Mouse (Mus musculus): ENCODE measurements around the gene Arhgef10l. TPM values are rescaled to one million over a fixed set of nuclear protein-coding genes. Genes with fewer than 3 reads are reported as not detected.

Arhgef10l gene
- polyA plus RNA-seq, 1 experiment from 2014 or later = 31.2 TPM

GRCm38 (mm10) chr4:140535323-140535722, 130.5 kb downstream of the Arhgef10l start:
- Histone ChIP-seq H3K9me3 (replicated peaks) (no peaks in the 10 kb centered on the region), H3K4me2 (replicated peaks) (no peak overlapping the region), H3K9ac (no peak overlapping the region), H3K27ac (no peak overlapping the region), H3K4me1 (peaks cover 26% of the 10 kb centered on the region), H3K4me3 (no peak overlapping the region), H3K27me3 (no peaks in the 10 kb centered on the region), H3K36me3 (peaks cover 30% of the 10 kb centered on the region)
- ATAC-seq (ENCODE audit: low FRiP score) = no peak
- WGBS = 89% methylated on average over 8 of the region's 8 CpGs

GRCm38 (mm10) chr4:140532270-140532669, 133.5 kb downstream of the Arhgef10l start:
- no peak for ATAC-seq (ENCODE audit: low FRiP score)
- Histone ChIP-seq H3K36me3 (peaks cover 30% of the 10 kb centered on the region), H3K27ac (peak overlapping the region; percentile 30), H3K4me3 (no peak overlapping the region), H3K9me3 (replicated peaks) (no peaks in the 10 kb centered on the region), H3K27me3 (no peaks in the 10 kb centered on the region), H3K9ac (no peak overlapping the region), H3K4me1 (peaks cover 42% of the 10 kb centered on the region), H3K4me2 (replicated peaks) (no peak overlapping the region)
- 32% methylated on average over 15 of the region's 15 CpGs for WGBS

DNA sequence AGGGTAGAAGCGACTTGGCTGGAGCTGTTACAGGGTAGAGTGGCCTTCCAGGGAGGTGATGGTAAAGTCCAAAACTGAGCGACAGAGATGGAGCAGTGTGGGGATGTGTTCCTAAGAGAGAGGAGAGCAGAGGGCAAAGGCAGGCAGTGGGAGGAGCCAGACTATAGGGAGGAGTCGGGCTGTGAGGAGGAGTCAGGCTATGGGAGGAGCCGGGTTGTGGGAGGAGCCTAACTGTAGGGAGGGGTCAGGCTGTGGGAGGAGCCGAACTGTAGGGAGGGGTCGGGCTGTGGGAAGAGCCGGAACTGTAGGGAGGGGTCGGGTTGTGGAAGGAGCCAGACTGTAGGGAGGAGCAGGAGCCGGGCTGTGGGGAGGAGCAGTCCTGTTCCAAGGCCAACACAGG, 134.8 kb downstream of the Arhgef10l start:
- Histone ChIP-seq H3K9ac (no peak overlapping the region), H3K9me3 (replicated peaks) (no peaks in the 10 kb centered on the region), H3K4me1 (peaks cover 42% of the 10 kb centered on the region), H3K27ac (no peak overlapping the region), H3K4me2 (replicated peaks) (no peak overlapping the region), H3K36me3 (peaks cover 26% of the 10 kb centered on the region), H3K27me3 (no peaks in the 10 kb centered on the region), H3K4me3 (no peak overlapping the region)
- 0 out of 2 replicates have a peak, but pooled peaks have one; percentile 27 for ATAC-seq (ENCODE audit: low FRiP score)
- 37% methylated on average over 9 of the region's 9 CpGs for WGBS

GRCm38 (mm10) chr4:140529735-140530134, 136.1 kb downstream of the Arhgef10l start:
- no peak for ATAC-seq (ENCODE audit: low FRiP score)
- 63% methylated on average over 14 of the region's 14 CpGs for WGBS
- no peak overlapping the region for H3K9ac ChIP-seq
- H3K4me3 ChIP-seq = no peak overlapping the region
- no peak overlapping the region for H3K27ac ChIP-seq
- H3K9me3 ChIP-seq (replicated peaks) = no peaks in the 10 kb centered on the region
- no peaks in the 10 kb centered on the region for H3K27me3 ChIP-seq
- peaks cover 42% of the 10 kb centered on the region for H3K4me1 ChIP-seq
- H3K36me3 ChIP-seq = peaks cover 18% of the 10 kb centered on the region
- H3K4me2 ChIP-seq (replicated peaks) = no peak overlapping the region

DNA sequence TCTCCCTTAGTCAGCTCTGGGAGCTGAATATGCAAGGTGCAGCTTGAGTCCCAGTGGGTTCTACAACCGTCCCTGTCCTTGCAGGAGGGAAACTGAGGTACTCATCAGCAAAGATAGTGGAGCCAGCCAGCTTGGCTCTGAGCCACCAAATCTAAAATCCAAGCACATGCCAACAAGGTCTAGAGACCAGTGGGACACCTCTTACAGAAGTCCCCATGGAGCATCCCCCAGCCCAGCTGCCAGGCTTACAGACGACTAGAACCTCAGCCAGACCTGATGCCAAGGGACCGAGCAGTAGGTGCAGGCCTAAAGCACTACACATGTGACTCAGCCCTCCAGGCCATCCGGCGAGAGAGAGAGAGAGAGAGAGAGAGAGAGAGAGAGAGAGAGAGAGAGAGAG, 137.4 kb downstream of the Arhgef10l start:
- Histone ChIP-seq H3K4me2 (replicated peaks) (no peak overlapping the region), H3K4me1 (peaks cover 34% of the 10 kb centered on the region), H3K27ac (no peak overlapping the region), H3K9me3 (replicated peaks) (no peaks in the 10 kb centered on the region), H3K36me3 (peaks cover 10% of the 10 kb centered on the region), H3K9ac (no peak overlapping the region), H3K4me3 (no peak overlapping the region), H3K27me3 (no peaks in the 10 kb centered on the region)
- 79% methylated on average over 5 of the region's 5 CpGs for WGBS
- no peak for ATAC-seq (ENCODE audit: low FRiP score)

DNA sequence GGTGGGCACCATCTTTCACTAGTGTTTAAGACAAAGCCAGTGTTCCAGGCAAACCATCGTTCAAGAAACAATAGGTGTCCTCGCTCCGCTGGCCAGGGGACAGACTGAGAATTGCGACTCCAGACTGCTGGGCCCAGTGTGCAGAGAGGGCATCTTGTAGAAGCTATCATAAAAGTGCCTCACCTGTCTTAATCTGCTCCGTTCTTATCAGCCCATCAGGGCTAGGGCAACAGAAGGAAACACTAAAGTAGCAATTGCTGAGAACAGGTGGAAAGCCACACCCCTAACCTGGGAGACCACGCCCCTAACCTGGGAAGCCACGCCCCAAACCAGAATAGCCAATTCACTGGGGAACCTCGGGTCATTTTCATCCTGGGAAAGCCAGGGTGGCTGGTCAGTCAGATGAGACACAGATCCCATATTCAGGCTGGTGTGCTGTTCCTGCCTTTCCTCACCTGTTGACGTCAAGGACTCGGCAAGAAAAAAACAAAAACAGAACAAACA, 140.1 kb downstream of the Arhgef10l start:
- H3K4me1 ChIP-seq = peaks cover 17% of the 10 kb centered on the region
- no peak for ATAC-seq (ENCODE audit: low FRiP score)
- no peak overlapping the region for H3K4me2 ChIP-seq (replicated peaks)
- H3K27ac ChIP-seq = no peak overlapping the region
- WGBS = 71% methylated on average over 10 of the region's 10 CpGs
- no peaks in the 10 kb centered on the region for H3K9me3 ChIP-seq (replicated peaks)
- H3K9ac ChIP-seq = no peak overlapping the region
- peaks cover 21% of the 10 kb centered on the region for H3K36me3 ChIP-seq
- no peak overlapping the region for H3K4me3 ChIP-seq
- no peaks in the 10 kb centered on the region for H3K27me3 ChIP-seq

- Histone ChIP-seq H3K27ac (no peak overlapping the region), H3K4me2 (replicated peaks) (no peak overlapping the region), H3K9ac (no peak overlapping the region), H3K36me3 (peaks cover 28% of the 10 kb centered on the region), H3K9me3 (replicated peaks) (no peaks in the 10 kb centered on the region), H3K4me1 (peaks cover 14% of the 10 kb centered on the region), H3K27me3 (no peaks in the 10 kb centered on the region), H3K4me3 (no peak overlapping the region)
- ATAC-seq (ENCODE audit: low FRiP score) = no peak
- WGBS = 71% methylated on average over 13 of the region's 13 CpGs
Observed at GRCm38 (mm10) chr4:140524927-140525326, 140.9 kb downstream of the Arhgef10l start.

DNA sequence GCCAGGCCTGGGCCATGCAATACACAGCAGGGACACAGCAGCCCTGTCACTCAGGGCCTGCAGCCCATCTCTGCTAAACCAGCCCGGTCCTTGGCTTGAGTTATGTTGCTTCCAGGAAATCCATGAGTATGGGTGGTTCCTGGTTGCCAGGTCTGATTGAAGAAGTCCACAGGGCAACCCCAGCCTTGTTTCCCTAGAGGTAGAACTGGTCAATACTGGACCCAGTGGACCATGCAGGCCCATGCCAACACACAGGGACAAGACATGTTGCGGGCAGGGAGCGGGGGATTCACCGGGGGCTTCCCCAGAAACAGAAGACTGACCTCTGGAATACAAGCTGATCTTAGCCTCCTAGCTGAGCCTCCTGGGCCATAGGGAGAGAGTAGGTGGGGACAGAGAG, 142.9 kb downstream of the Arhgef10l start:
- Histone ChIP-seq H3K9ac (no peak overlapping the region), H3K4me3 (no peak overlapping the region), H3K36me3 (peaks cover 37% of the 10 kb centered on the region), H3K27ac (no peak overlapping the region), H3K9me3 (replicated peaks) (no peaks in the 10 kb centered on the region), H3K27me3 (no peaks in the 10 kb centered on the region), H3K4me1 (peaks cover 4% of the 10 kb centered on the region; the same call in 1 of the 2 replicates), H3K4me2 (replicated peaks) (no peak overlapping the region)
- WGBS = 90% methylated on average over 4 of the region's 4 CpGs
- no peak for ATAC-seq (ENCODE audit: low FRiP score)

- no peaks in the 10 kb centered on the region for H3K27me3 ChIP-seq
- no peak for ATAC-seq (ENCODE audit: low FRiP score)
- peaks cover 4% of the 10 kb centered on the region; the same call in 1 of the 2 replicates for H3K4me1 ChIP-seq
- H3K4me3 ChIP-seq = no peak overlapping the region
- H3K4me2 ChIP-seq (replicated peaks) = no peak overlapping the region
- H3K9me3 ChIP-seq (replicated peaks) = no peaks in the 10 kb centered on the region
- peaks cover 53% of the 10 kb centered on the region for H3K36me3 ChIP-seq
- no peak overlapping the region for H3K27ac ChIP-seq
- H3K9ac ChIP-seq = no peak overlapping the region
- 95% methylated on average over 9 of the region's 9 CpGs for WGBS
Observed at GRCm38 (mm10) chr4:140520719-140521118, 145.1 kb downstream of the Arhgef10l start.

DNA sequence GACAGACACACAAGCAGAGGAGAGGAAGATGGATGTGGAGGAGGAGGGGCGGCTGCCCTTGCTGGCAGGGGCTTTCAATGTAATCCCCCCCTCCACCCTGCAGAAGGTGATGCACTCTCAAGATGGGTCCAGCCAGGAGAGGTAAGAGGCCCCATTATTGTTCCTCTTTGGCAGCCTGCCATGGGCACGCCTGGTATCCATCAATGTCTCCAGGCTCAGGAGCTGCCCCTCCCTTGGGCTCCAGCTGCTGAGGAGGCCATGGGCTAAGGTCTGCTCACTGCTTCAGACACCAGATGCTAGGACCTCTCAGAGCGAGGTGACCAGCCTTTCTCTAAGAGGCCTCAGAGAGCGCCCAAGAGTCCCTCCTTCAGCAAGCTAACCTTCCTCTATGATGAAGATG, 152.0 kb downstream of the Arhgef10l start:
- ATAC-seq (ENCODE audit: low FRiP score) = peak; percentile 60; the same call in 1 of the 2 replicates
- peaks cover 4% of the 10 kb centered on the region; the same call in 1 of the 2 replicates for H3K4me1 ChIP-seq
- H3K9ac ChIP-seq = no peak overlapping the region
- H3K9me3 ChIP-seq (replicated peaks) = no peaks in the 10 kb centered on the region
- H3K4me2 ChIP-seq (replicated peaks) = no peak overlapping the region
- H3K4me3 ChIP-seq = no peak overlapping the region
- no peak overlapping the region for H3K27ac ChIP-seq
- no peaks in the 10 kb centered on the region for H3K27me3 ChIP-seq
- 83% methylated on average over 4 of the region's 4 CpGs for WGBS
- H3K36me3 ChIP-seq = peaks cover 47% of the 10 kb centered on the region

DNA sequence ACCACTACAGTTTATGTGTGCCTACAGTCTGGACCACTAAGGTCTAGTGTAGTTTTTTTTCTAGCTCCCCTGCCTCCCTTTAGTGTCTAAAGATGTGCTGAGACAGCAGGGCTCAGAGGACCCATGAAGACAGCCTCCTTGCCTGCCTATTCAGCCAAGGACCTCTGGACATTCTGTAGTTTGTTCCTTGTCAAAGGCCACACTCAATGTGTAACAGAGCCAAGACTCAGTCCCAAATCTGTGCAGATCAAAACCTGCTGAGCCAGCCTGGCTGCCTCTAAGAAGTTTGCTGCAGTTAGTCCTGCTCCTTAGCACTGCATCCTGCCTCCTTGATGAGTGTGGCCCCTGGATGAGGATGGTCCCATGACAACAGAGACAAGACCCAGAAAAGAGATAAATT, 156.0 kb downstream of the Arhgef10l start:
- no peak for ATAC-seq (ENCODE audit: low FRiP score)
- no peak overlapping the region for H3K9ac ChIP-seq
- no peaks in the 10 kb centered on the region for H3K27me3 ChIP-seq
- H3K9me3 ChIP-seq (replicated peaks) = no peaks in the 10 kb centered on the region
- H3K4me1 ChIP-seq = peaks cover 12% of the 10 kb centered on the region
- peaks cover 20% of the 10 kb centered on the region for H3K36me3 ChIP-seq
- no peak overlapping the region for H3K4me2 ChIP-seq (replicated peaks)
- no peak overlapping the region for H3K27ac ChIP-seq
- H3K4me3 ChIP-seq = no peak overlapping the region

DNA sequence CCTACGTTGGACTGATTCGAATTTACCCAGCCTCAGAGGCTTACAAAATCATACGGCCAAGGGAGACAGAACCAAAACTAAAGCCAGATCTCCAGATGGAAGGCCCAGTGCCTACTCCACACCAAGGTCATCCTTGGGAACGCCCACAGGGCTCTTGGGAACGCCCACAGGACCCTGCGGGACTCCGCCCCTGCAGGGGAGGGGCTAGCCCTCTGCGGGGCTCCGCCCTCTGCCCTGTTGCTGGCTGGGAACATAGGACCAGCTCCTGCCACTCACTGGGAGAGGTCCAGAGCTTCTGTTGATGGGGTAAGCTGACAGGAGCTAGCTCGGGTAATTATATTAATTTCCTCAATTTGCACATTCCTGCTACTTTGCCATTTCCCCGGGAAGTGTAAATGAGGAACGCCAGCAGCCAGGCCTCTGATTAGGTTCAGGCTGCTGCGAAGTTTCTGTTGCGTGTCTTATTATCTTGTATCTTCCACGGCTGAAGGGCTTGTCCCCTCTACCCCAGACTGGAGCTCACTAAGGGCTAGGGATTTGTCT, 158.6 kb downstream of the Arhgef10l start:
- ATAC-seq (ENCODE audit: low FRiP score) = no peak
- Histone ChIP-seq H3K27me3 (no peaks in the 10 kb centered on the region; the same call in 1 of the 2 replicates), H3K4me1 (peaks cover 16% of the 10 kb centered on the region), H3K9me3 (replicated peaks) (no peaks in the 10 kb centered on the region), H3K4me3 (no peak overlapping the region), H3K4me2 (replicated peaks) (no peak overlapping the region), H3K27ac (no peak overlapping the region), H3K36me3 (peaks cover under 1% of the 10 kb centered on the region; the same call in 1 of the 2 replicates), H3K9ac (no peak overlapping the region)
- WGBS = 52% methylated on average over 15 of the region's 15 CpGs

DNA sequence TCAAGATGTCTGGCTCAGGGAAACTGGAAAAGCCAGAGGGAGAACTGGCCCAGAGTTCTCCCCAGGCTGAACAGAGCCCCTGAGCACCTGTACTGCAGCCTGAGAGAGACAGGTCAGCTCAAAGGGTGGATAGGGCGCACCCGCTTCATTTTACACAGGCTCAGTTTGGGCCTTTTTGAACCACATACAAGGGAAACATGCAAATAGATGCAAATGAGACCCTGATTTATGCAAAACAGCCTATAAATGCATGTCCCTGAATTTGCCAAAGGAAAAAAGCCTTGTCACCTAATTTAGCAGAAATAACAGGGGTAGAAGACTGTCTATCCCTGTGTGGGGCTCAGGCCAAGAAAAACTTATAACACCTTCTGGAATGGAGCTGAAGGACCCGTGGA, 160.2 kb downstream of the Arhgef10l start:
- Histone ChIP-seq H3K27me3 (peaks cover 4% of the 10 kb centered on the region; the same call in 1 of the 2 replicates), H3K4me2 (replicated peaks) (no peak overlapping the region), H3K9me3 (replicated peaks) (no peaks in the 10 kb centered on the region), H3K9ac (no peak overlapping the region), H3K27ac (peak overlapping the region; percentile 41; the same call in 1 of the 2 replicates), H3K4me3 (no peak overlapping the region), H3K36me3 (no peaks in the 10 kb centered on the region), H3K4me1 (peaks cover 19% of the 10 kb centered on the region)
- ATAC-seq (ENCODE audit: low FRiP score) = 0 out of 2 replicates have a peak, but pooled peaks have one; percentile 11
- WGBS = 72% methylated on average over 3 of the region's 3 CpGs

All from hindbrain, embryonic 12.5 days (tissue).